Mouse (Mus musculus): ENCODE results near the gene Fam25c. TPM values are rescaled to one million over a fixed set of nuclear protein-coding genes. Genes with fewer than 3 reads are reported as not detected.

The Fam25c gene
- polyA plus RNA-seq, 1 experiment from 2014 or later, result not detected

DNA sequence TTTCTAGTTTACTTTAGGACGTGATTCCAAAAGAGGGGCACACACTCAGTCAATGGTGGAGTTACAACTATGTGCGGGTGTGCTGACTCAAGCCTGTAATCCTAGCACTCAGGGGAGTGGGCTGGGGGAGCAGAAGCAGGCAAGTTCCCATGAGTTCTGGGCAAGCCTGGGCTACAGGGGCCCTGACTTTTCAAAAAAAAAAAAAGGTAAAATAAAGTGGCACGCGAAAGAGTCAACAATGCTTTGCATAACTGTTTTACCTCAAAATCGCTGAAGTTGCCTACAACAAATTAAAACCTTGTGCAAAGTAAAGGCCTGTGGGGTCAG, 45.4 kb downstream of the Fam25c start:
- no peak for ATAC-seq
- Histone ChIP-seq H3K27me3 (replicated peaks; ENCODE audit: control insufficient read depth, insufficient read depth, low read length) (no peaks in the 10 kb centered on the region), H3K9me3 (ENCODE audit: control insufficient read depth) (no peaks in the 10 kb centered on the region), H3K36me3 (ENCODE audit: control insufficient read depth, insufficient read depth) (no peaks in the 10 kb centered on the region; the same call in 1 of the 2 replicates), H3K4me3 (ENCODE audit: low read depth, low read length) (peak overlapping the region; percentile 92), H3K27ac (ENCODE audit: low read depth, low read length) (peak overlapping the region; percentile 96), H3K4me1 (replicated peaks; ENCODE audit: control insufficient read depth, insufficient read depth, low read length) (0 out of 2 replicates have a peak, but pooled peaks cover 2% of the 10 kb centered on the region), H3K4me2 (replicated peaks; ENCODE audit: low read depth) (peak overlapping the region; percentile 86), H3K9ac (ENCODE audit: low read depth, low read length) (peak overlapping the region; percentile 87)
- WGBS, result 10% methylated on average over 5 of the region's 5 CpGs
- TF ChIP-seq CTCF (IDR thresholded peaks at IDR 0.05; ENCODE audit: low read depth), result no peak

DNA sequence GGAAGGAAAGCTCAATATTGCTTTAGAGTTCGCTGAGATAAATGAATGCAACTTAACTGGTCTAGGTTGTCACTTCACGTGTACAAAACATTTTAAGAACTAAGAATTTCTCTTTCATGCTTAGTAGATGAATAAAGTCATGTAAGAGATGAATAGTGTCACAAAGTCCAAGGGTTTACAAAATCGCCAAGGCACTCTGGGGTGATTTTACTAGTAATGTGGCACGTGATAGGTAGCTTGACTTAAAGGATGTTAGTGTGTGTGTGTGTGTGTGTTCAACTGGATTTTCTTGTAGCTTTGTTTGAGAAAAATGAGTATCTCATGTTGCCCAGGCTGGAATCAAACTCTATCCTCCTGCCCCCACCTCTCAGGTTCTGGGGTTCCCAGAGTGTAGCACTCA, 46.0 kb downstream of the Fam25c start:
- Histone ChIP-seq H3K9me3 (ENCODE audit: control insufficient read depth) (no peaks in the 10 kb centered on the region), H3K9ac (ENCODE audit: low read depth, low read length) (no peak overlapping the region), H3K4me3 (ENCODE audit: low read depth, low read length) (no peak overlapping the region), H3K27me3 (replicated peaks; ENCODE audit: control insufficient read depth, insufficient read depth, low read length) (no peaks in the 10 kb centered on the region), H3K27ac (ENCODE audit: low read depth, low read length) (no peak overlapping the region), H3K4me2 (replicated peaks; ENCODE audit: low read depth) (no peak overlapping the region), H3K4me1 (replicated peaks; ENCODE audit: control insufficient read depth, insufficient read depth, low read length) (0 out of 2 replicates have a peak, but pooled peaks cover 2% of the 10 kb centered on the region), H3K36me3 (ENCODE audit: control insufficient read depth, insufficient read depth) (no peaks in the 10 kb centered on the region; the same call in 1 of the 2 replicates)
- no peak for ATAC-seq
- no peak for TF ChIP-seq CTCF (IDR thresholded peaks at IDR 0.05; ENCODE audit: low read depth)
- WGBS, result 48% methylated on average over 4 of the region's 4 CpGs

- Histone ChIP-seq H3K9me3 (ENCODE audit: control insufficient read depth) (no peaks in the 10 kb centered on the region), H3K27me3 (replicated peaks; ENCODE audit: control insufficient read depth, insufficient read depth, low read length) (no peaks in the 10 kb centered on the region), H3K4me3 (ENCODE audit: low read depth, low read length) (no peak overlapping the region), H3K27ac (ENCODE audit: low read depth, low read length) (no peak overlapping the region), H3K9ac (ENCODE audit: low read depth, low read length) (no peak overlapping the region), H3K4me1 (replicated peaks; ENCODE audit: control insufficient read depth, insufficient read depth, low read length) (0 out of 2 replicates have a peak, but pooled peaks cover 5% of the 10 kb centered on the region), H3K36me3 (ENCODE audit: control insufficient read depth, insufficient read depth) (no peaks in the 10 kb centered on the region; the same call in 1 of the 2 replicates), H3K4me2 (replicated peaks; ENCODE audit: low read depth) (no peak overlapping the region)
- WGBS, result 26% methylated on average over 5 of the region's 5 CpGs
- TF ChIP-seq CTCF (IDR thresholded peaks at IDR 0.05; ENCODE audit: low read depth), result no peak
- ATAC-seq, result no peak
Measured at GRCm38 (mm10) chr14:34303265-34303680, 52.0 kb downstream of the Fam25c start.

- TF ChIP-seq CTCF (IDR thresholded peaks at IDR 0.05; ENCODE audit: low read depth), result no peak
- H3K4me1 ChIP-seq (replicated peaks; ENCODE audit: control insufficient read depth, insufficient read depth, low read length), result 0 out of 2 replicates have a peak, but pooled peaks cover 5% of the 10 kb centered on the region
- no peak overlapping the region for H3K9ac ChIP-seq (ENCODE audit: low read depth, low read length)
- no peak overlapping the region for H3K4me3 ChIP-seq (ENCODE audit: low read depth, low read length)
- H3K27me3 ChIP-seq (replicated peaks; ENCODE audit: control insufficient read depth, insufficient read depth, low read length), result no peaks in the 10 kb centered on the region
- no peaks in the 10 kb centered on the region for H3K9me3 ChIP-seq (ENCODE audit: control insufficient read depth)
- WGBS, result 37% methylated on average over 5 of the region's 5 CpGs
- H3K4me2 ChIP-seq (replicated peaks; ENCODE audit: low read depth), result no peak overlapping the region
- H3K27ac ChIP-seq (ENCODE audit: low read depth, low read length), result 0 out of 2 replicates have a peak overlapping the region, but pooled peaks have one; percentile 8
- H3K36me3 ChIP-seq (ENCODE audit: control insufficient read depth, insufficient read depth), result no peaks in the 10 kb centered on the region; the same call in 1 of the 2 replicates
- ATAC-seq, result peak; percentile 50
Measured at GRCm38 (mm10) chr14:34302681-34303242, 52.5 kb downstream of the Fam25c start.

Other genes starting within 250 kb of the Fam25c start
- gene Npy4r, start 202.9 kb downstream of the Fam25c start, polyA plus RNA-seq (2015; fragmentation: Nextera tagmentation; extraction: Ambion mirVana), result 0.26 and 0.46 TPM in 2 replicates
- 0.13 and 0.17 TPM in 2 replicates for gene Gprin2, start 153.8 kb downstream of the Fam25c start, polyA plus RNA-seq (2015; fragmentation: Nextera tagmentation; extraction: Ambion mirVana)
- gene Syt15, start 135.8 kb downstream of the Fam25c start, polyA plus RNA-seq (2015; fragmentation: Nextera tagmentation; extraction: Ambion mirVana), result 1.0 and 1.2 TPM in 2 replicates
- 3.1 and 3.9 TPM in 2 replicates for gene Shld2, start 44.9 kb downstream of the Fam25c start, polyA plus RNA-seq (2015; fragmentation: Nextera tagmentation; extraction: Ambion mirVana)
- 40.8 TPM in 2 replicates for gene Glud1, start 44.7 kb downstream of the Fam25c start, polyA plus RNA-seq (2015; fragmentation: Nextera tagmentation; extraction: Ambion mirVana)
- 28.9 and 29.3 TPM in 2 replicates for gene Sncg, start 19.4 kb upstream of the Fam25c start, polyA plus RNA-seq (2015; fragmentation: Nextera tagmentation; extraction: Ambion mirVana)
- 5.6 and 5.7 TPM in 2 replicates for gene Mmrn2, start 20.0 kb upstream of the Fam25c start, polyA plus RNA-seq (2015; fragmentation: Nextera tagmentation; extraction: Ambion mirVana)
- 18.8 and 19.3 TPM in 2 replicates for gene Bmpr1a, start 147.9 kb upstream of the Fam25c start, polyA plus RNA-seq (2015; fragmentation: Nextera tagmentation; extraction: Ambion mirVana)
- gene 9230112D13Rik, start 167.4 kb upstream of the Fam25c start, polyA plus RNA-seq (2015; fragmentation: Nextera tagmentation; extraction: Ambion mirVana), result not detected in 2 replicates
- gene Ldb3, start 233.2 kb upstream of the Fam25c start, polyA plus RNA-seq (2015; fragmentation: Nextera tagmentation; extraction: Ambion mirVana), result 15.2 and 16.2 TPM in 2 replicates
- 0.26 and 0.69 TPM in 2 replicates for gene Opn4, start 244.7 kb upstream of the Fam25c start, polyA plus RNA-seq (2015; fragmentation: Nextera tagmentation; extraction: Ambion mirVana)